Mouse (Mus musculus) olfactory bulb, adult 2 months (tissue): ENCODE data around the gene Tecpr1.

Experiments
- CTCF ChIP-seq: fragments of 200-500 bp; IDR thresholded peaks from 2 replicates; pipeline ENCODE4 v1.5.1; 2012; ENCODE audit warnings: low read depth, mild to moderate bottlenecking, low read length, moderate library complexity; ENCODE audit not compliant: insufficient read depth
- POLR2A ChIP-seq: fragments of 200-500 bp; IDR thresholded peaks from 2 replicates; pipeline ENCODE4 v1.6.1; 2012; ENCODE audit warnings: mild to moderate bottlenecking, low read depth, low read length, moderate library complexity; ENCODE audit not compliant: insufficient read depth

GRCm38 (mm10) chr5:144184350-144185045 lies 38.9 kb downstream of the Tecpr1 start:
- TF ChIP-seq CTCF (no peak), POLR2A (no peak)
